Mouse (Mus musculus) adrenal gland, adult 18-20 months (tissue): Measurements from ENCODE around the gene Btrc. TPM values are rescaled to one million over a fixed set of nuclear protein-coding genes. Genes with fewer than 3 reads are reported as not detected.
"Not testable (repeated sequence)": the region's sequence is repeated elsewhere in the genome, so short reads cannot be mapped to it uniquely, and the experiment has no call there.

Experiments
- DNase-seq, 2 experiments: peaks; one replicate each; pipeline ENCODE4 v3.0.0; 2021 to 2022; ENCODE audit warnings: low spot score in 2 of 2
- total RNA-seq, 2 experiments: library from RNA; stranded (reverse); gene quantifications; 1 replicate in 1 of 2; 2 replicates in 1 of 2; pipeline ENCODE4 v1.2.3; 2021

Gene Btrc
- total RNA-seq, 2 experiments from 2014 or later, result 33.6 to 37.1 TPM

GRCm38 (mm10) chr19:45529294-45529693, 165.8 kb downstream of the Btrc start:
- DNase-seq, result no peak

GRCm38 (mm10) chr19:45530200-45530995, 166.9 kb downstream of the Btrc start:
- no peak for DNase-seq

- no peak for DNase-seq
Measured at GRCm38 (mm10) chr19:45531554-45531953, 168.0 kb downstream of the Btrc start.

- no peak for DNase-seq
Measured at GRCm38 (mm10) chr19:45533617-45534016, 170.1 kb downstream of the Btrc start.

- DNase-seq, result no peak
Measured at GRCm38 (mm10) chr19:45535214-45535735, 171.7 kb downstream of the Btrc start.

GRCm38 (mm10) chr19:45535929-45536328, 172.4 kb downstream of the Btrc start:
- DNase-seq, result no peak

GRCm38 (mm10) chr19:45537505-45537904, 174.0 kb downstream of the Btrc start:
- DNase-seq, result peak; percentile 47 to 59

GRCm38 (mm10) chr19:45540657-45541408, 177.3 kb downstream of the Btrc start:
- no peak for DNase-seq

GRCm38 (mm10) chr19:45541409-45542041, 178.0 kb downstream of the Btrc start:
- peak; percentile 50 for DNase-seq

GRCm38 (mm10) chr19:45542061-45542460, 178.5 kb downstream of the Btrc start:
- DNase-seq, result no peak

- peak in 1 of 2 experiments; percentile 42 for DNase-seq
Measured at GRCm38 (mm10) chr19:45544152-45544924, 180.8 kb downstream of the Btrc start.

- peak; percentile 86 for DNase-seq
Measured at GRCm38 (mm10) chr19:45544925-45545321, 181.4 kb downstream of the Btrc start.

- DNase-seq, result not testable (repeated sequence)
Measured at GRCm38 (mm10) chr19:45548196-45548595, 184.7 kb downstream of the Btrc start.

- peak in 1 of 2 experiments; percentile 19 for DNase-seq
Measured at GRCm38 (mm10) chr19:45549128-45549915, 185.8 kb downstream of the Btrc start.

GRCm38 (mm10) chr19:45549948-45550347, 186.4 kb downstream of the Btrc start:
- peak in 1 of 2 experiments; percentile 15 for DNase-seq

GRCm38 (mm10) chr19:45552187-45552586, 188.7 kb downstream of the Btrc start:
- no peak for DNase-seq

GRCm38 (mm10) chr19:45554136-45554535, 190.6 kb downstream of the Btrc start:
- no peak for DNase-seq

- DNase-seq, result peak; percentile 72 to 83
Measured at GRCm38 (mm10) chr19:45560153-45560890, 196.8 kb downstream of the Btrc start, which contains the start of the genes Poll and Gm17018. Gene Poll, minus strand, starts transcription at chr19:45560531. Gene Gm17018, plus strand, starts transcription at chr19:45560615.
